Mouse (Mus musculus) T-cell, adult 2 months (primary cell): ENCODE data around the gene Renbp.

Experiments
- DNase-seq: peaks from one replicate; pipeline ENCODE4 v3.0.0; 2022; ENCODE audit warnings: low spot score

Renbp gene

DNA sequence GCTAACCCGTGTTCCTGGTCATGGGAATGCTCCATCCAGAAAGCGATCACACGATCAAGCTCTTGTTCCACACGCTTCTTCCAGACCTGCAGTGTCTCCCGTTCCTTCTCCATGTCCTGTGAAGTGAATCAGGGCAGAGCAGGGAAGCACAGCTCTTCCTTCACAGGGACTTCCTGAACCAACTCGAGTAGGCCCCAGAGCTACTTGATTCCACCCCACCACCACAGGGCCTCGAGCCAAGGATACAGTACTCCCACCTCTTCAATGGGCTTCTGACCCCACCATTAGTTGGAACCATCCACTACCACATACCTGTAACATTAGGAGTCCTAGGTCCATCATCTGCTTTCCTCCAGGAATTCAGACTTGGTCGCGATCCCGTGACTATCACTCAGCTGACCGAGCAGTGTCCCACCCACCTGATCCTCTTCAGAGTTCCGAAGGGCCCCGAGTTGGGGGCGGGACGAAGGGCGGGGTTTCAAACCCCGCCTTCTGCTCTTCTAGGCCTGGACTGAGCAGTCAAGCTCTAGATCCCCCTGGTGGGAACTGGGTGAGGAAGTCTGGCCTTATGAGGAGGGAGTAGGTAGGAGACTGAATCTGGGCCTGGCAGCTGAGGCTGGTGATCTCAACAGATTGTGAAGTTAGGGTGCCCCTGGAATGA lies at the start of gene Renbp:
Gene Renbp, minus strand, starts transcription at position 449 of the 661 bp plus-strand sequence.
- peak; percentile 44 for DNase-seq

GRCm38 (mm10) chrX:73977783-73978182 lies 47.1 kb upstream of the Renbp start:
- DNase-seq, result no peak

- no peak for DNase-seq
Measured at GRCm38 (mm10) chrX:73976283-73976682, 45.6 kb upstream of the Renbp start.

GRCm38 (mm10) chrX:73972774-73973173 lies 42.1 kb upstream of the Renbp start:
- no peak for DNase-seq

GRCm38 (mm10) chrX:73970781-73971180 lies 40.1 kb upstream of the Renbp start:
- no peak for DNase-seq

GRCm38 (mm10) chrX:73969729-73970128 lies 39.1 kb upstream of the Renbp start:
- DNase-seq, result no peak

DNA sequence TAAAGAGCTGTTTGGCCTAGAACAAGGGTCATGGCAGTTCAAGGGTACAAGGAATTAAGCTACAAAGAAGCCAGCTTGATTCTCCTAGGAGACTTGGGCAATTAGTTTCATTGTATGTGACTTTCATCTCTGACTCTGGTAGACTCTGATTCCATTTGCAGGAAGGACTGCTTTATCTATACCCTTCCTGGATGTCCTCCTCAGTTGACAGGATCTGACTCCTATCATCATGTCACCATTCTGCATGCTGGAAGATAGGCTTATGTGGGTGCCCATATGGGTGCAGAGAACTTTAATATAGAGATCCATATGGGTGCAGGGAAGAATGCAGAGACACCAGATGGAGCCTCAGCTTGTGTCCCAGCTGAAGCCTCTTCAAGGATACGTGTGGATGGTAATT lies 38.5 kb upstream of the Renbp start:
- DNase-seq, result no peak

DNA sequence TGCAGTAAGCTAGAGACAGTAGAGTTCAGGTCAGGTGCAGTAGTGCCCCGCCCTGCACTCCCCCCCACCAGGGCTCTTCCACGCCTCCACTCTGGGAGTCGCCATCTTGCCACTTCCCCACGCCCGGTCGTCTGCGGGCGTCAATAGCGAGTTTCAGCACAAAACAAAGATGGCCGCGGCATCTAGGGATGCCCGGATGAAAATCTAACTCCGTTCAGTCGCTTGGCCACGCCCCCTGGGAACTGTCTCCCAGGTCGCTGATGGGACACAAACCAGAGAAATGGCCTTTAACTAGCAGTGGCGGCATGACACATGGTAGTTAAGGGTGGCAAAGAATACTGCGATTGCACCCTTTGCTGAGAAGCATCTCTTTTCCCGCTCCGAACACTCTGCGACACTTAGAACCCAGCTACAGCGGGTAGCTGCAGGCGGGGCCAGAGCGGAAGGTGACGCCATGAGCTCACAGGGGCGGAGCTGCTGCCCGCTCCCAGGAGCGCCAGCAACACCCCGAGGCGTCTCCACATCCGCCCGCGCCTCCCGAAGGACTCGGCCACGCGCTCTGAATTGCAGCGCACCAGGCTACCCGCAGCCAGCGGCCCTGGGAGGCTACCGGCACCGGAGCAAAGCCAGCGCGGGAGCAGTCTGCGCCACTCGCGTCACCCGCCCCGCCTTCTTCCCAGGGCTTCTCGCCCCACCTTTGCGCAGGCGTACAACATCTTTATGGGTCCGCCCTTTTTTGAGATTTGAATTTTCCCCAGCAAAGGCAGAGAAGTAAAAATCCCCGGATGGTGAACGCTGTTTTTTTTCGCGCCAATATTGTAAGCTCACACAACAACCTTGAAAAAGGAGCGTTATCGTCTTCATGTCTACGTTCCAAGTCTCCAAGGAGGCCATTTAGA lies 36.8 kb upstream of the Renbp start:
- peak; percentile 88 for DNase-seq

DNA sequence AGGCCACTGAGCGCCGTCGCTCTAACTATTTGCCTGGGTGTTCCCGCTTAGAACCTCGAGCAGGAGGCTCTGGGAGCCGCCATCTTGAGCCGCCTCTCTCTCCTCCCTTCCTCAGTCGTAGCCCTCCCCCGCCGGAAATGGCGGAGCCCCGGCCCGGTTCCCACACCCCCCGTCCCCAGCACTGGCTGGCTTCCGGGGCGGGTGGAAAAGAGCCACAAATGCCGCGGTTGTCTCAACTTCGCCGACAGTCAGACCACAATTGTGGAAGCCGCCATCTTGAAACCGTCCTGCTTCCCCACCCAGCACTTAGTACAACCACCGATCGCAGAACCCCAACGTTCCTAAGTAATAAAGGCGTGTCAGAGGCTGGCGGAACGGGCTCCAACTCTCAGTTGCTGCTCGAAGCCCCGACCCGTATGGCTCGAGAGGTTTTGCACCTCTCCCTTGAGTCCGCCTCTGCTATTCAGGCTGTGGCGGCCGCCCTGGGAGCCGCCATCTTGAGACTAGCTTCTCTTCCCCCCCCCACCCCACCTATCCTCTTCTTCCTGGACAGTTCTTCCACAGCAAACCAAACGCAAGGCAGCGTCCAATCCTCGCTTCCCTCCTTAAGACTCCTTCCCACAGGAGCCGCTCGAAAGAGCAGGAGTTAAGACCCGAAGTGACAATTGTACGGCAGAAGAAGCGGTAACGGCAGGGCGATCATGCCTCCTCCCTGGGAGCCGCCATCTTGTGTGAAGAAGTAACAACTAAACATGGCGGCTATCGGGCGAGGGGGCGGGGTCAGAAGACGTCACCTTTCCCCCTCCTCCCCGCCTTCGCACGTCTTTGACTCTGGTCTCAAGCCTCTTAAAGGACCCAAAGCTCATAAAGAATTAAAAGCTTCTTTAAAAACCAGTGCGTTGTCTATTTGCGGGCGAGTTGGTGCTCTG lies 35.9 kb upstream of the Renbp start, which contains the start of gene Hcfc1:
Gene Hcfc1, minus strand, starts transcription at position 110 of the 929 bp plus-strand sequence.
- DNase-seq, result peak; percentile 87

DNA sequence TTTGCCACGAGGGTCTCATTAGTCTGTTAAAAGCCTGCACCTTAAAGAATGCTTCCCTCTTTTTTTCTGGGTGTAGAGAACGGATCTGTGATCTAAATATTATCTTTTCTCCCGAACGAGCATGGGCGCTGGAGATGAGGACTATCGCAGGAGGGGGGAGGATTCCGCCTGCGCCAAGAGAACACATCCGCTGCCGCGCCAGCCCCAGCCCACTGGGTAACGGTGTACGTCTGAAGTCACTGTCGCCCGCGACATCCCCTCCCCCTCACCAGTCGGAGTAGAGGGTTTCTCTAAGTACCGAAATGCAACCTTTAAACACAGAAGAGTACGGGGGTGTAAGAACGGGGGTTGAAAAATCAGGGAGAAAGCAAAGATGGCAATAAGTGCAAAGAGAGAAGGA lies 34.7 kb upstream of the Renbp start:
- DNase-seq, result peak; percentile 68

DNA sequence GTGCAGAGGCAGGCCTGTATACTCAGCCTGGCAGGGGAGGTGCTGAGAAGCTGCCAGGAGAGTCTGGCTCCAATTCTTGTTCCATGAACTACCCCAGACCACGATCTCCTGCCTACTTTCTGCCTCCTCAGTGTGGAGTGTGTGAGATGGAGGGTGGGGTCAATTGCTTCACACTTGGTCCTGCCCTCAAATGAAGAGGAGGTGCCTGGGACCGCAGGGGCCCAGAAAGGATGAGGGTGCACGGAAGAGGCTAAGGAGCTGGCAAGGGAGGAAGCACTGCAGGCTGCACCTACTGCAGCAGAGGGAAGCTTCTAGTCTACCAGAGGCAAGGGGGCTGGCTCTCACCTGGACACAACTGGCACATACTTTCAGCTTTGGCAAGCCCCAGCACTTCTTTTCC lies 33.7 kb upstream of the Renbp start:
- peak; percentile 35 for DNase-seq

DNA sequence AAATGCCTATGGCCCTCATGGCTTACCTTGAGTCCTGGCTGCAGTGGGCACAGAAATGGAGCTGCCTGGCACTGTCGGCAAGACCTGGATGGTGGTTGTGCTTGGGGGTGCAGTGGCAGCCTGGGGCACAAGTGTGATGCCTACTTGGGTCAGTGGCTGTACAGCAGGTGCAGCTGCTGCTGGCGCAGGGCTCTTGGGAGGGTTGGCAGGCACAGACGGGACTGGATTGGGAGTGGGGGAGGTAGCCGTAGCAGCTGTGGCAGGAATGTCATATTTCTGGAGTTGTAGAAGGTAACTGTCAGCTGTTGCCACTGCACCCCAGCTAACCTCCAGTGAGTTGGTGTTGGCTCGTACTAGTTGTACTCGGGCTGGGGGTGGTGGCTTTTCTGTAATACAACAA lies 24.3 kb upstream of the Renbp start:
- DNase-seq, result no peak

DNA sequence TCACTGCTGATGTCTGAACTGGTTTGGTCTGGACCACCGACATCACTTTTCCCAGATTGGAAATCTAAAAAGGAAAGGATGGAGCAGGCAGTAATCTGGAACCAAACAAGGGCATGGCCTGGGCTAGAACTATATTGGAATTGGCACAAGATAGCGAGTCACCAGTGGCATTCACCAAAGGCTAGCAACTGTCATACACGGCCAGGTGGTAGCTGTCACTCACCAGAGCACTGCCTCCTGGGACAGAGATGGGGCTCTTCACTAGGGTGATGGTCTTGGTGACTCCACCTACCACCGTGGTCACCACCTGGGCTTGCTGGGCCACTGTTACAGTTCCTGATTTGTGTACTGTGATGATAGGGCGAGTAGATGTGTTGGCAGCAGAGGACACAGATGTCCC lies 22.0 kb upstream of the Renbp start:
- no peak for DNase-seq

GRCm38 (mm10) chrX:73949341-73949740 lies 18.7 kb upstream of the Renbp start:
- no peak for DNase-seq

GRCm38 (mm10) chrX:73948647-73949046 lies 18.0 kb upstream of the Renbp start:
- DNase-seq, result peak; percentile 66

DNA sequence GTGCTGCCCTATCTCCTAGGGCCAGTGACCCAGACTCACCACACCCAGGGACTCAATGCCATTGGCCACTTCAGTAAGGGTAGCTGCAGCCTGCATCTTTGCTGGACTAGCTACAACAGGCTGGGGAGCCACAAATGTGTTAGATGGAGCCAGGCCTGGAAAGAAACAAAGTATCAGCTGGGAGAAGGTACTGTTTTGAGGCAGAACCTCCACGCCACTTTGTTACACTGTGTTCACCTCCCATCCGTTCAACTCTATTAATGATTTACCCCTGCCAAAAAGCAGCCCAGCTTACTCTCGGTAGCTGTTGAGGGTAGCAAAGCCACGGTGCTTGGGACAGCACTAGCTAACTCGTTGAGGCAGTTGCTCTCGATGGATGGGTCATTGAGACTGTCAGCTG lies 16.2 kb upstream of the Renbp start:
- DNase-seq, result no peak

- no peak for DNase-seq
Measured at GRCm38 (mm10) chrX:73942294-73942693, 11.6 kb upstream of the Renbp start.

GRCm38 (mm10) chrX:73941860-73942259 lies 11.2 kb upstream of the Renbp start:
- DNase-seq, result no peak

GRCm38 (mm10) chrX:73931871-73932270 lies 1.2 kb upstream of the Renbp start:
- DNase-seq, result no peak

DNA sequence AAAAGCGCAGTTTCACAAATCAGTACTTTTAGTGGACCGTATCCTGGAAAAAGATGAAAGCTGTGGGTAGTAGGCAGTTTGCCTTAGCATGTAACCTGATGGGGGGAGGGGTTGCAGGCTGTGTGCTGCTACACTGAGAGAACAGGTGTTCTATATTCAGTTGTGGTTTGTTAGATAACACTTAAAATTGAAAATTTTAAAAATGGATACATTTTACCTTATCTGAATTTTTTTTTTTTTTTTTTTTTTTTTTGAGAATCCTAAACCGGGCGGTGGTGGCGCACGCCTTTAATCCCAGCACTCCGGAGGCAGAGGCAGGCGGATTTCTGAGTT lies 8.1 kb downstream of the Renbp start:
- DNase-seq, result no peak

- DNase-seq, result peak; percentile 83
Measured at GRCm38 (mm10) chrX:73921823-73922549, 8.7 kb downstream of the Renbp start, which contains the start of the genes Arhgap4 and Naa10. Gene Arhgap4, minus strand, starts transcription at chrX:73921870. Gene Naa10, minus strand, starts transcription at chrX:73921944.
